ENCODE assay signal across 18 mouse cellular contexts in genomic region chr9:4092518-4092917, GRCm38 (mm10).
"Had no signal": no experiment of that assay in that cellular context is flagged by ENCODE, and none has a peak within 500 bp of the region (broad histone marks: within the 10 kb centered on the region; RNA-seq: fewer than 3 reads in every experiment).

No protein-coding gene starts in this region.

- H3K36me3 ChIP-seq: liver, embryonic 15.5 days; lung, embryonic 15.5 days; midbrain, embryonic 13.5 days; neural tube, embryonic 12.5 days; stomach, embryonic 15.5 days had no signal

- H3K4me1 ChIP-seq: liver, embryonic 15.5 days; lung, embryonic 15.5 days; megakaryocyte, embryonic 14.5 days; midbrain, embryonic 13.5 days; neural tube, embryonic 12.5 days; stomach, embryonic 15.5 days had no signal

- H3K4me3 ChIP-seq: liver, embryonic 15.5 days; lung, embryonic 15.5 days; megakaryocyte, embryonic 14.5 days; midbrain, embryonic 13.5 days; neural tube, embryonic 12.5 days; stomach, embryonic 15.5 days had no signal

- H3K9me3 ChIP-seq: liver, embryonic 15.5 days; lung, embryonic 15.5 days; midbrain, embryonic 13.5 days; neural tube, embryonic 12.5 days; stomach, embryonic 15.5 days had no signal

- H3K9ac ChIP-seq: liver, embryonic 15.5 days; liver, postnatal 0 days; lung, embryonic 15.5 days; midbrain, embryonic 13.5 days; neural tube, embryonic 12.5 days; stomach, embryonic 15.5 days had no signal

- H3K27ac ChIP-seq: liver, embryonic 15.5 days; lung, embryonic 15.5 days; macrophage; midbrain, embryonic 13.5 days; neural tube, embryonic 12.5 days; stomach, embryonic 15.5 days; stomach, postnatal 0 days had no signal

- H3K4me2 ChIP-seq: liver, embryonic 15.5 days; lung, embryonic 15.5 days; midbrain, embryonic 13.5 days; neural tube, embryonic 12.5 days; stomach, embryonic 15.5 days had no signal

- H3K27me3 ChIP-seq: liver, embryonic 15.5 days; lung, embryonic 15.5 days; megakaryocyte, embryonic 14.5 days; midbrain, embryonic 13.5 days; neural tube, embryonic 12.5 days; stomach, embryonic 15.5 days had no signal

- ATAC-seq: liver, postnatal 0 days; lung, postnatal 0 days; midbrain, embryonic 13.5 days; midbrain, embryonic 16.5 days had no signal

- DNase-seq: liver, postnatal 0 days; lung, adult 2 months; lung, postnatal 14 days; lung, postnatal 36 days; right cerebral cortex, postnatal 14 days; thymus, adult 2 months; thymus, postnatal 25 days; thymus, postnatal 4 days had no signal
